Mouse (Mus musculus): ENCODE measurements around the gene Olfr1413. TPM values are rescaled to one million over a fixed set of nuclear protein-coding genes. Genes with fewer than 3 reads are reported as not detected.

Gene Olfr1413
- polyA plus RNA-seq, 1 experiment from 2014 or later = not detected

Other genes starting within 250 kb of the Olfr1413 start
- gene Ndufa10, start 97.5 kb upstream of the Olfr1413 start, polyA plus RNA-seq (2014; fragmentation: Nextera tagmentation; extraction: Ambion mirVana) = 294 and 317 TPM in 2 replicates
- not detected in 2 replicates for gene Olfr1416, start 86.2 kb upstream of the Olfr1413 start, polyA plus RNA-seq (2014; fragmentation: Nextera tagmentation; extraction: Ambion mirVana)
- not detected in 2 replicates for gene Olfr1415, start 75.2 kb upstream of the Olfr1413 start, polyA plus RNA-seq (2014; fragmentation: Nextera tagmentation; extraction: Ambion mirVana)
- gene Olfr1414, start 52.7 kb upstream of the Olfr1413 start, polyA plus RNA-seq (2014; fragmentation: Nextera tagmentation; extraction: Ambion mirVana) = not detected in 2 replicates
- not detected in 2 replicates for gene Olfr1412, start 14.5 kb downstream of the Olfr1413 start, polyA plus RNA-seq (2014; fragmentation: Nextera tagmentation; extraction: Ambion mirVana)
- not detected in 2 replicates for gene Olfr1411, start 23.1 kb downstream of the Olfr1413 start, polyA plus RNA-seq (2014; fragmentation: Nextera tagmentation; extraction: Ambion mirVana)
- gene Olfr1410, start 34.5 kb downstream of the Olfr1413 start, polyA plus RNA-seq (2014; fragmentation: Nextera tagmentation; extraction: Ambion mirVana) = not detected in 2 replicates
- gene Olfr12, start 46.5 kb downstream of the Olfr1413 start, polyA plus RNA-seq (2014; fragmentation: Nextera tagmentation; extraction: Ambion mirVana) = not detected in 2 replicates
- 368 and 378 TPM in 2 replicates for gene Cops9, start 70.7 kb downstream of the Olfr1413 start, polyA plus RNA-seq (2014; fragmentation: Nextera tagmentation; extraction: Ambion mirVana)
- gene Otos, start 77.5 kb downstream of the Olfr1413 start, polyA plus RNA-seq (2014; fragmentation: Nextera tagmentation; extraction: Ambion mirVana) = 0.10 TPM in 1 of 2 replicates, not detected in the other